Mouse (Mus musculus) cerebellum, postnatal 10 days (tissue): ENCODE measurements at regions not wholly inside any gene's neighbourhood (a gene's known extent, or its start where the extent isn't known, plus 50 kb on each side); places are given as distances from the start of the nearest gene placed in this dataset.

ENCODE experiments used
- DNase-seq, 2 experiments: peaks; one replicate each; pipeline ENCODE4 v3.0.0; 2021; ENCODE audit warnings: mixed read lengths in 2 of 2

- DNase-seq, result no peak
Observed at GRCm38 (mm10) chr16:52988852-52989397, 535.1 kb upstream of the Alcam start.

GRCm38 (mm10) chr16:52984336-52984735, 530.5 kb upstream of the Alcam start:
- DNase-seq, result no peak

DNA sequence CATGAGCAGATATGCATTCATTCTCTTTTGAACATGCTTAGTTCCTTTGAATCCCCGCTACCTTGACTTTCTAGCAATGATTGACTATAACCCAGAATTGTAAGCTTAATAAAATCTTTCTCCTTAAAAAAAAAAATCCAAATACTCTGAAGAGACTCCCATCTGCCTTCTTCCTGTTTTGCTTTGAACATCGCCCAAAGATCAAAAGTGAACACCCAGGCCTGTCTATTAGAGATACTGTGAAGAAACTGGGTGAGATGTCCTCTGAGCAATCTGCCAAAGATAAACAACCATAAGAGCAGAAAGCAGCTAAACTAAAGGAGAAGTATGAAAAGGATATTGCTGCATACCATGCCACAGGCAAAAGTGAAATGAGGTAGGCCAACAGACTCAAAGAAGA, 527.1 kb upstream of the Alcam start:
- DNase-seq, result no peak

GRCm38 (mm10) chr16:52972811-52973210, 518.9 kb upstream of the Alcam start:
- DNase-seq, result no peak

GRCm38 (mm10) chr16:52947679-52948078, 493.8 kb upstream of the Alcam start:
- no peak for DNase-seq

DNA sequence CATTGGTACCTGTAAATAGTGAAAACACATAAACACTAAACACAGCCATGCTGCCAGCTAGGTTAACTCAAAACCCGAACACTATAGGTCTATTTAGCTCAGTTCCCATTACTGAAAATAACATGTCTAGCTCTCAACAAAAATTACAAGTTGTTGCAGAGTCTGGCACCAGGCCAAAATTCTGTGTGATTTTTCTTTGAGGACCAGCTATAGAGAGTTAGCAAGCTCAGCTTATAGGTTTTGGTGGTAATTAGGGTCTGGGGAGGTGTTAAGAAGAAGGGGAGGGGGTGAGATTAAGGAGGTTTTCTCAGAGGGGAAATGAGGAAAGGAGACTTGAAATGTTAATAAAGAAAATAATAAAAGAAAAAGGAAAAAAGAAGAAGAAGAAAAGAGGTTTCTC, 480.9 kb upstream of the Alcam start:
- peak; percentile 6 to 17 for DNase-seq

DNA sequence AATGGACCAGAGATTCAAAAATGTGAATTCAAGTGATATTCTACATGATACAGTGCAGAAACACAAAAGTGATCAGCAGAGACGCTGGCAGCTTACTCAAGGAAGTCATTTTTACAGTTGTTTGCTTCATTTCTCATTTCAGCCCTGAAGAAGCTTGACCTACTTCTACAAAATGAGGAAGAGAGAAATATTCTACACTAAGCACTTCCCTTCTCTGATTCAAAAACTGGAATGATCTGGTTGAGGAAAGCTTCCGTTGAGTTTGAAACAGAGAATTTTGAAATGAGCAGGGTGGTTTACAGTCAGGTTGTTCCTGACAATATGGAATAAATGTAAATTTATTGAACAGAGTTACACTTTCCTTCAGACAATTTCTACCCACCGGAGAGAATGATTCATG, 478.1 kb upstream of the Alcam start:
- no peak for DNase-seq

DNA sequence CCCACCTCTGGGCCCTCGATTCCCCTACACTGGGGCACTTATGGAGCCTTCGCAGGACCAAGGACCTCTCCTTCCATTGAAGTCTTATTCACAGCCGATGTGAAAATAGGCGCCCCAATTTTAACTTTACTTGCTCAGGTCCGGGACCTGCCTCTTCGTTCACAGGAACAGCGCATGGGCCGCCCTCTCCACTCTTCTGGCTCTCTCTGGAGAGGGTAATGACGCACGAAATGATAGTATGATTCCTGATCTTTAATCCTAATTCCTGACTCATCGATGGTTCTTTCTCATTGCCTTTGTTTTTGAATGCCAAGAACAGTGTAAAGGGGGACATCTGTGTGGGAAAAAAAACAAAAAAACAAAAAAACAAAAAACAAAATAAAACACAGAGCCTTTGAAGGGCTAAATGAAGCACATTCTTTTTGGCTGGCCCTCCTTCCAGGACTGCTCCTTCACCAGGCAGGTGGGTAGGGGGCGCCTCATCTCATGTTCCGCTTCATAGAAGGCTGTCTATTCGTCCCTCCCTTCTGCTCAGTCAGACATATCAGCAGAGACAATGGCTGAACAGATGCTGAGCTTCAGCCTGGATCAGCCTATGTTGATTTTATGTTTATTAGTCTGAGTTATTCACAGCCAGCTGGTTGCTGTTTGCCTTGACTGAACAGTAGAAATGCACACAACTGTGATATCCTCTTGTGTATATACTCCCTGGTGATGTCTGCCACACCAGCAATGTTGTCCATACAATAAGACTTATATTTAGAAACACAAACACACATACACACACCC, 438.8 kb upstream of the Alcam start:
- DNase-seq, result peak; percentile 52 to 65

- peak; percentile 45 to 47 for DNase-seq
Observed at GRCm38 (mm10) chr16:52879463-52880114, 425.7 kb upstream of the Alcam start.

- DNase-seq, result no peak
Observed at GRCm38 (mm10) chr16:52867833-52868232, 414.0 kb upstream of the Alcam start.

- DNase-seq, result no peak
Observed at GRCm38 (mm10) chr16:52863554-52863953, 409.7 kb upstream of the Alcam start.

DNA sequence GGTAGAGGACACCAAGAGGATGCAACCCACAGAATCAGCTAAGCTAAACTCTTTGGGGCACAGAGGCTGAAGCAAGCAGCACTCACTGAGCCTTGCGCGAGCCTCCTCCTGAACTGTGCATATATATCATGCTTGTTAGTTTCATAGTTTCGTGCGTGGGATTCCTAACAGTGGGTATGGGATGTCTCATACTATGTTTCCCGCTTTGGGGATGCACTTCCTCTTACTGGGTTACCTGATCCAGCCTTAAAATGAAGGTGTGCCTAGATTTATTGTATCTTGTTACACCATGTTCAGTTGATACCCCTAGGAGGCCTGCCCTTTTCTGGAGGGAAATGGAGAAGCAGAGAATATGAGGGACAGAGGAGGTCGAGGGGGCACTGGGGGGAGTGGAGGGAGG, 407.4 kb upstream of the Alcam start:
- no peak for DNase-seq

- DNase-seq, result no peak
Observed at GRCm38 (mm10) chr16:52858441-52859209, 404.8 kb upstream of the Alcam start.

DNA sequence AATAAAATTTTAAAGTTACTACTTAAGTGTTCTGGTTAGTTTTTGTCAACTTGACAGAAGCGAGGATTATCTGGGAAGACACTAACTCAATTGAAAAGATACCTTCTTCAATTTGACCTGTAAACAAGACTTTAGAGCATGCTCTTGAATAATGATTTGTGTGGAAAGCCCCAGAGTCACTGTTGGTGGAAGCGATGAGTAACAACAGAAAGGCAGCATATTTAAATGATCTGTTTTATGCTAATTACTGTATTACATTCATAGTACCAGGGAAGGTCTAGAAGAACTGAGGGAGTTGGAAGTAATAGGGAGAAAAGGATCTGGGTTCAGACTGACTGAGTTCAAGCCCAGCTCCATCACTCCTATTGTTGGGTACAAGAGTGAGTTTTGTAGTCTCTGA, 397.3 kb upstream of the Alcam start:
- DNase-seq, result no peak

- no peak for DNase-seq
Observed at GRCm38 (mm10) chr16:52818976-52819375, 365.1 kb upstream of the Alcam start.

DNA sequence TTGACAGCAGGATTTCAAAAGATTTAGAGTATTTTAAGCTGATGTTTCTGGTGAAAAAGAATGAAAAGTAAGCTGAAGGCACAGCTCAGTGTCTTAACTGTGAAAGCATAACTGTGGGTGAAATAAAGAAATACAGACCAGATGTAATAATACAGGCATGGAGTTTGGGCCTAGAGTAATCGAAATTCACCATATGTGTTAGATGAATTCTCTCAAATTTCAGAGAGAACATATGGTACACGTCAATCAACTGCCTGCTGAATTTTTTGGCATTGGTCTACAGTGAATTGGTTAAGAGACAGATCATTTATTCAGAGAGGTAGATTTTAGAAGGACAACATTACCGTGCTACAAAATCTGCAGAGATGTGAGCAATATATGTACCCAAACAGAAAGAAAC, 357.3 kb upstream of the Alcam start:
- no peak for DNase-seq

DNA sequence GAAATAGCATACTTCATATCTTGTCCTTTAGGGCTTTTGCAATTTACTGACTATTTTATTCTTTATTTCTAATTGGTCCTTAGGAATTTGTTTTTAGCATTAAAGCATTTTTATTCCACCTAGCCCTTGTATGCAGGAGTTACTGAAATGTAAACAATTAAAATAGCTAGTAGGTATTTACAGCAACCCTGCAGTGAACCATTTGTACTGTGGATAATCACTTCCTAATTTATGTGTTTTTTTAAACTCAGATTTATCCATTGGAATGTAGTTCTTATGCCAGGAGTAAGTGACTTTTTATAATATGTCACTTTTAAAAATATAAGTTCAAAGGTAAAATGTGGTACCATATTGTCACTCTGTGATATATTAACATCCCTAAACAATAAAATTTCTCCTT, 350.5 kb upstream of the Alcam start:
- no peak for DNase-seq

GRCm38 (mm10) chr16:52799715-52800392, 346.0 kb upstream of the Alcam start:
- no peak for DNase-seq

DNA sequence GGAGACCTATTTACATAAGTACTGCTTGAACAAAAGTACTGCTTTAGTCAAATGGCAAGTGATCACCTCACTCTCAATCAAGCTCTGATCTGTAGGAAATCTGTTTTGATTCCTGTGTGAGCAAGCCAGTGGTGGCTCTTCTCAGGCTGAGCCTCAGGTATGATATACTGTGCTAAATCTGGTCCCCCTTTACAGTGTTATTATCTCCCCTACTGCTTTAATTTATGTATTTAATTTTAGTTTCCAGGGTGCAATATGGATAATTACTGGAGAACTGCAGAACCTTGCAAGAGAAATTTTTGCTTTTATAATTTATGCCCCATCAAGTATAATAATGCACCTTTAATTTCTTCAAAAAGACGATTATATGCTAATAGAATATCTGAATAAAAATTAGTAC, 341.3 kb upstream of the Alcam start:
- DNase-seq, result no peak

GRCm38 (mm10) chr16:52789946-52790345, 336.1 kb upstream of the Alcam start:
- no peak for DNase-seq

- DNase-seq, result no peak
Observed at GRCm38 (mm10) chr16:52747744-52748143, 293.9 kb upstream of the Alcam start.

DNA sequence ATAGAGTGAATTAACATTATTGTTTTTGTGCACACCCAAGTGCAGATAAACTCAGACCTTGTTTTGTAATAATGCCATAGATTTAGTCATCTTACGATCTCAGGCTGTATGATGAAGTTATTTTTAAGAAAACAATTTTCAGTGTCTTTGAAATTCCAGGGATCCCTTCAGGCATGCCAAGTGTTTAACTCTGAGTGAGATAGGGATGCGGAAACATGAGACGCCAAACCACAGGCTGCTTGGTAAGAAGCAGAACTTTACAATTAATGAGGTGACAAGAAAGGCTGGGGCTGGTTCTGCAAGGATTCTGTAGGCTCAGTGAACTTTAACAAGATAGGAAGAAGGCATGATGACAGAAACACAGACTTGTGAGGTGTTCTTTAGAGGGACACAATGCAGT, 292.3 kb upstream of the Alcam start:
- no peak for DNase-seq

DNA sequence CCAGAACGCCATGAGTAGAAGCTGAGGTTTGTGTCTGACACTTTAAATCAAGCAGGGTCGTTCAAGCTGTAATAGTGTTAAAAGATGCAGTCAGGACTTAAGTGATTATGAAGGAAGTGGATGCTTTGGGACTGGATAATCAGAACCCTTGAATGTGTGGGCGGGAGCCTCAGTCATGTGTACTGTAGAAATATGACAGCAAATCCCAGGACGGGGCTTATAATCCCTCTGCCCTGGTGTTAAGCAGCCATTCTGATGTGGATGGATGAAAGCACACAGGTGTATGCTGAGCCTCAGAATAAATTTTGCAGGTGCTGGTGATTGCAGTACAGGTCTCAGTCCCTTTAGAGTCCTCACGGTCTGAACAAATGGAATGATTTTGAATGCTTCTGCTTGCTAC, 290.8 kb upstream of the Alcam start:
- DNase-seq, result peak in 1 of 2 experiments; percentile 4
